Mouse (Mus musculus) midbrain, embryonic 16.5 days (tissue): ENCODE data around the gene Slc25a14. TPM values are rescaled to one million over a fixed set of nuclear protein-coding genes. Genes with fewer than 3 reads are reported as not detected.
A peak's percentile ranks its signal among the peaks of the same experiment; 100 is the strongest.

Experiments used
- ATAC-seq: fragments of 200-750 bp; cut with Nextera tagmentation; 2 replicates; pipeline ENCODE4 v1.8.0; 2017; ENCODE audit warnings: moderate TSS enrichment
- H3K27ac ChIP-seq: fragments of 300-500 bp; sonication (generic); 2 replicates; pipeline ENCODE4 v1.5.1; 2014; ENCODE audit warnings: mild to moderate bottlenecking, low read length, mixed read lengths
- H3K27me3 ChIP-seq: fragments of 300-500 bp; sonication (generic); 2 replicates; pipeline ENCODE4 v1.6.1; 2014; ENCODE audit warnings: low read depth, low read length, mixed read lengths; ENCODE audit not compliant: control insufficient read depth, insufficient read depth
- H3K36me3 ChIP-seq: fragments of 300-500 bp; sonication (generic); 2 replicates; pipeline ENCODE4 v1.6.1; 2014; ENCODE audit warnings: mild to moderate bottlenecking, low read length, moderate library complexity, mixed read lengths; ENCODE audit not compliant: control insufficient read depth, insufficient read depth
- H3K4me1 ChIP-seq: fragments of 300-500 bp; sonication (generic); 2 replicates; pipeline ENCODE4 v1.6.1; 2014; ENCODE audit warnings: mild to moderate bottlenecking, low read length, mixed read lengths; ENCODE audit not compliant: control insufficient read depth, insufficient read depth
- H3K4me2 ChIP-seq: fragments of 300-500 bp; sonication (generic); 2 replicates; pipeline ENCODE4 v1.6.1; 2014; ENCODE audit warnings: mild to moderate bottlenecking, low read length, mixed read lengths
- H3K4me3 ChIP-seq: fragments of 300-500 bp; sonication (generic); 2 replicates; pipeline ENCODE4 v1.5.1; 2014; ENCODE audit warnings: low read depth, mild to moderate bottlenecking, low read length, moderate library complexity, mixed read lengths
- H3K9ac ChIP-seq: fragments of 300-500 bp; sonication (generic); 2 replicates; pipeline ENCODE4 v1.6.1; 2014; ENCODE audit warnings: low read depth, low read length, mixed read lengths
- H3K9me3 ChIP-seq: fragments of 300-500 bp; sonication (generic); replicated peaks from 2 replicates; pipeline ENCODE4 v1.6.1; 2014; ENCODE audit warnings: mild to moderate bottlenecking, low read length, mixed read lengths; ENCODE audit not compliant: control insufficient read depth, poor library complexity, severe bottlenecking
- WGBS: fragments of 180-500 bp; shearing (Covaris S2); extraction: QIAGEN DNeasy Blood & Tissue Kit; methylation state at CpG from one replicate; pipeline ENCODE4 v1.1.7; 2014; 5-methylcytosine and 5-hydroxymethylcytosine counted together
- microRNA-seq: library from miRNA; unstranded; fragments of <30 nt; microRNA quantifications from one replicate; pipeline ENCODE4, GENCODE M21; 2017
- polyA plus RNA-seq: library from polyadenylated mRNA; unstranded; fragments of >200 nt; fragmentation: Nextera tagmentation; extraction: Ambion mirVana; gene quantifications from 2 replicates; pipeline ENCODE4 v1.2.1, GENCODE M21; 2015

The Slc25a14 gene
- polyA plus RNA-seq, 1 experiment from 2014 or later: 43.6 TPM

DNA sequence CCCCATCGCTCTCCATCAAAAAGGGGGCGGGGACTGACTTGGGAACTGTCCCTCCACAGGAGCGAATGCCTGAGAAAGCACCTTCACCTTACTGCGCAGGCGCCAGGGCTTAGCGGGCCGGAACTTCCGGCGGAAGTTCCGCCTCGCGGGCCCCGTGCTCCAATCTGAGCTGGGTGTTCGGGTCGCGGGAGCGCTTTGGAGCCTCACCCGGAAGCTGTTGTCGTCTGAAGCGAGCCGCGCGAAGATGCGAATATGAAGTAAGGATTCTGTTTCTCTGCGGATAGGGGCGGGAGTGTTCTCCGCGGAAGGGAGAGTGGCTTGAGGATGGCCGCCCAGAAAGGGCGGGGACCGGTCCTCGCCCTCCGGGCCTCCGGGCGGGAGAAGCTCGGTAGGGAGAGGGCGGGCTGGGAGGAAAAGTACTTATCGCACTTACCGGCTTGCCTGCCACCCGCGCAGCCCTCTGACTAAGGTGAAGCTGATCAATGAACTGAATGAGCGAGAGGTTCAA, 71.7 kb downstream of the Slc25a14 start, which contains the start of gene Rbmx2:
Gene Rbmx2 (plus strand): TSS at position 141 of the 508 bp plus-strand sequence.
- Histone ChIP-seq H3K4me2 (peak within 1 kb of the TSS; percentile 64), H3K9me3 (no peaks in the 10 kb centered on the region), H3K36me3 (no peaks in the 10 kb centered on the region), H3K27ac (peak within 1 kb of the TSS; percentile 23; the same call in 1 of the 2 replicates), H3K4me1 (peaks cover 9% of the 10 kb centered on the region), H3K4me3 (peak within 1 kb of the TSS; percentile 62), H3K9ac (peak within 1 kb of the TSS; percentile 55; the same call in 1 of the 2 replicates), H3K27me3 (no peaks in the 10 kb centered on the region)
- WGBS: 11% methylated on average over 42 of the region's 42 CpGs
- peak; percentile 99 for ATAC-seq

DNA sequence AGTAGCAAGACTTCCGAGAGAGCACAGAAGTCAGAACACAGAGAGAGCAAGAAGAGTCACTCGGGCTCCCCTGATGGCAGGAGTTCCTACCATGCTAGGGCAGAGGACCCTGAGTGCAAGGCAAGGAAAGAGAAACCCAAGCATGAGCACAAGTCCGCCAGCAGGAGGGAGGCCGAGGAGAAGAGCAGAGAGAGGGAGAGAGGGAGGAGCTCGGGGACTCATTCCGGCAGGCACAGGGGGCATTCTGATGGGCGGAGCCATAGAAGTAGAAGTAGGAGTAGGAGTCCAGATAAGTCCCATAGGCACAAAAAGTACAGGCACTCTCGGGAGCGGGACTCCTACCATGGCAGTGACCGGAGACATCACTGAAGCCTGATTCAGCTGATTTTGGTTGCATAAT, 86.5 kb downstream of the Slc25a14 start:
- WGBS: 90% methylated on average over 10 of the region's 10 CpGs
- no peak overlapping the region for H3K9ac ChIP-seq

More for the DNA sequence above, 86.5 kb downstream of the Slc25a14 start:
- Histone ChIP-seq H3K27ac (no peak overlapping the region), H3K4me3 (no peak overlapping the region), H3K4me1 (no peaks in the 10 kb centered on the region), H3K9me3 (no peaks in the 10 kb centered on the region), H3K36me3 (no peaks in the 10 kb centered on the region), H3K4me2 (no peak overlapping the region), H3K27me3 (no peaks in the 10 kb centered on the region)
- no peak for ATAC-seq

Small RNA genes lying within 50 kb of the gene (microRNA-seq; reads per million reads assigned to microRNA genes)
- not detected for gene Gm27828

Other genes with a start within 250 kb of the Slc25a14 start
- gene Elf4, start 160.3 kb upstream of the Slc25a14 start, polyA plus RNA-seq: 0.46 and 0.70 TPM in 2 replicates
- 33.5 and 34.2 TPM in 2 replicates for gene Aifm1, start 109.8 kb upstream of the Slc25a14 start, polyA plus RNA-seq
- 104 and 105 TPM in 2 replicates for gene Rab33a, start 104.1 kb upstream of the Slc25a14 start, polyA plus RNA-seq
- 9.8 and 10.1 TPM in 2 replicates for gene Zfp280c, start 28.9 kb upstream of the Slc25a14 start, polyA plus RNA-seq
- not detected in 2 replicates for gene Gpr119, start 51.1 kb downstream of the Slc25a14 start, polyA plus RNA-seq
- 21.7 and 22.1 TPM in 2 replicates for gene Rbmx2, start 71.6 kb downstream of the Slc25a14 start, polyA plus RNA-seq